Mouse (Mus musculus) lung, postnatal 0 days (tissue): ENCODE measurements around the gene Speg.

Source experiments
- CTCF ChIP-seq: IDR thresholded peaks from 2 replicates; pipeline ENCODE4 v1.5.1; 2016; ENCODE audit warnings: antibody characterized with exemption, mild to moderate bottlenecking
- EP300 ChIP-seq: IDR thresholded peaks from 2 replicates; pipeline ENCODE4 v1.6.1; 2016; ENCODE audit warnings: antibody characterized with exemption, mild to moderate bottlenecking, control low read depth

DNA sequence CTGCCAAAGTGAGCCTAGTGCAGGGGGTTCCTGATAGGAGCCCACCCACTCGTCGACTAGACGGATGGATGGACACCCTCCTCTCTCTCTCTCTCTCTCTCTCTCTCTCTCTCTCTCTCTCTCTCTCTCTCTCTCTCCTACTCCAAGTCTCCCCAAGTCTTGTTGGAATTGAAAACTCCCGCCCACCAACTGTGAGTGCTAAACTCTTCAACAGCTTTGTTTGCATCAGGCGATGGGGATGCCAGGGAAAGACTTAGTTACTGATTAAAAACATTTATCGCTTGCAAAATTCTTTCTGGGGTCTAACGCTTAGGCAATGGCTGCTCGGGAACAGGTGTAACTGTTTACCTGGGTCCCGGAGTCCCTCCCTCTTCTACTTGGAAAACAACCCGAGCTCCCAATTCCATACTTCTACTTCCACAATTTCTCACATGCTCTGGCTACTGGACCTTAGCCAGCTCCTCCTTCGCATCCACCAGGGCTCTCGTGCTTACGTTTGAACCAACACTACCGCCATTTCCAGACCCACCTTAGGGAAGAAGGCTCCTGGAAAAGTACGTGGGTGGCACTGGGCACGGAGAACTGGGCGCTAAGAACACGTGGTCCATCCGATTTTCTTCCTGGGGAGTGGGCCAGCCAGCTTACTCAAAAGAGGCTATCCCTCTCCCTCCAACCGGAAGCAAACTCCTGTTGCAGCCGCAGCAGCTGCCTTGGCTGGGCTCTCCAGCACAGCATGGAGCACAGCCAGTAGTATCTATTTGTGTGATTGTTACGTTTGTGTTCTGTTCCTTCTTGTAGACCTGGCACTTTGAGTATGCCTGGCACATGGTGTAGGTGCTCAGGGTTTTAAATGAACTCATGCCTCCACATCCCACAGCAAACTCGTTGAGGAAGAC, 83.9 kb downstream of the Speg start:
- TF ChIP-seq CTCF: no peak
- TF ChIP-seq EP300: no peak
